Mouse (Mus musculus) left cerebral cortex, adult 6 months (tissue): ENCODE results near the gene Ifnk. TPM values are rescaled to one million over a fixed set of nuclear protein-coding genes. Genes with fewer than 3 reads are reported as not detected.

Experiments used
- long read RNA-seq, 2 experiments: library from polyadenylated mRNA; unstranded; transcript quantifications; one replicate each; pipeline ENCODE4 v2.0.0; 2019 to 2020
- polyA plus RNA-seq: library from polyadenylated mRNA; unstranded; fragments of <200 nt; fragmentation: Nextera tagmentation; gene quantifications from 2 replicates; pipeline ENCODE4 v1.2.3, GENCODE M21; 2021

The Ifnk gene
- polyA plus RNA-seq, result not detected in 2 replicates
- long read RNA-seq, experiment 1, result 0 reads
- long read RNA-seq, experiment 2, result 0 reads

GRCm38 (mm10) chr4:35151756-35152155 is at the start of gene Ifnk:
Gene Ifnk (plus strand): TSS chr4:35152056.

DNA sequence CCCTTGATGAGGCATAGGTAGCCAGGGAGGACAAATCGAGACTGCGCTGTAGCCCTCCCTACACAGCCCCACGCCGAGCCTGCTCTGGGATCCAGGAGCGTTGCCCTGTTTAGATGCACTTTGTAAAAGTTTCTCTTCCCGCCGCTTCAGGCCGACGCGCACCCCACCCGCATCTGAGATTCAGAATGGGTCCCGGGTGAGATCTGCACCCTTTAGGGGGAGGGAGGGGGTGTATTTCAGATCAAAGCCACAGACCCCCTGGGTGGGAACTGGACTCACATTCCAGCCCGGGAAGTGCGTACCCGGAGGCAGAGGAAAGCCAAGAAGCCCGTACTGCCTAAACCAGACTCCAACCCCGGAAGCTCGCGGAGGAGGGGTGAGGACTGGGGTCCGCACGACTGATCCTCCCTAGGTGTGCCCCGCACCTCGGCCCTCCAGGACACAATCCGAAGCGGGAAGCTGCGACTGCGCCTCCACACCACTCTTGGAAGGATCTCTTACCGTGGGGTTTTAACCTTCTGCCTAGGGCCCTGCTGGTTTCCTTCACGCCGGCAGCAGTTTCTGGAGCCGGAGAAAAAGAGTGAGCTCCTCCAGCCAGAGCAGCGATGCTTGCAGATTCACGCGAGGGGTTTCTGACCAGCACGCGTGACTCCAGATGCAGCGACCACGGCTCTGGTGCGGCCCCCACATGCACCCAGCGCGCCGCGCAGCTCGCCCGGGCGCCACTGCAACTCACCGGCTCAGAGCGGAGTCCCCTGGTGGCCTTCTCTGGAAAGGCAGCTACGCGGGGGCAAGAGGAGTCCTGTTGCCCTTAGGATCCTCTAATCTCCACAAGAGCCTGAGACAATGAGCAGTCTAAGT is 5.1 kb downstream of the Ifnk start, which contains the start of gene Mob3b:
Gene Mob3b (minus strand): TSS at position 734 of the 861 bp plus-strand sequence.

Other genes starting within 250 kb of the Ifnk start
- gene Mob3b, start 5.4 kb downstream of the Ifnk start, polyA plus RNA-seq, result 3.1 and 3.2 TPM in 2 replicates
- 14.6 and 18.5 TPM in 2 replicates for gene C9orf72, start 74.1 kb downstream of the Ifnk start, polyA plus RNA-seq